Mouse (Mus musculus): Measurements from ENCODE around the gene Mdm4. TPM values are rescaled to one million over a fixed set of nuclear protein-coding genes. Genes with fewer than 3 reads are reported as not detected.
A peak's percentile ranks its signal among the peaks of the same experiment; 100 is the strongest.

The Mdm4 gene
- total RNA-seq, 1 experiment = 136 TPM

GRCm38 (mm10) chr1:133034091-133034460 is 3.7 kb upstream of the Mdm4 start:
- no peak for DNase-seq (ENCODE audit: low read depth, low spot score)
- no peaks in the 10 kb centered on the region for H3K36me3 ChIP-seq (ENCODE audit: control insufficient read depth, insufficient read depth, low read length, poor library complexity, severe bottlenecking)
- TF ChIP-seq ZNF384 (IDR thresholded peaks at IDR 0.05; ENCODE audit: low read depth, low read length) (no peak), MAFK (IDR thresholded peaks at IDR 0.05; ENCODE audit: insufficient read depth, low read depth, low read length) (peak; percentile 80; the same call in 1 of the 2 replicates), ZC3H11A (IDR thresholded peaks at IDR 0.05; ENCODE audit: borderline replicate concordance, low read depth, low read length) (no peak), HCFC1 (IDR thresholded peaks at IDR 0.05; ENCODE audit: borderline replicate concordance, insufficient read depth, low read length) (no peak), CHD2 (IDR thresholded peaks at IDR 0.05; ENCODE audit: low read depth, low read length) (0 out of 2 replicates have a peak, but pooled peaks have one; percentile 67)
- no peak overlapping the region for H3K27ac ChIP-seq (ENCODE audit: insufficient read depth, low read depth, low read length, poor library complexity, severe bottlenecking)
- no peaks in the 10 kb centered on the region for H3K9me3 ChIP-seq (ENCODE audit: control insufficient read depth, insufficient read depth, low read depth, low read length)
- peak overlapping the region; percentile 63 to 65 for H3K4me3 ChIP-seq (ENCODE audit: insufficient read depth in 1 of 2, low read depth in 1 of 2, low read length in 2 of 2, poor library complexity in 1 of 2, severe bottlenecking in 1 of 2)
- no peaks in the 10 kb centered on the region for H3K4me1 ChIP-seq (ENCODE audit: control insufficient read depth in 2 of 2, insufficient read depth in 2 of 2, low read length in 2 of 2, poor library complexity in 1 of 2)
- in situ Hi-C loops (cut with MboI; ENCODE audit: low sequenced_read_pairs in 2 of 2, unreplicated experiment in 2 of 2) = loop anchor here (25.0 kb wide), 1 partner anchor 103 kb away; the partner anchor contains the start of gene Ppp1r15b (in 2 of the 2)
- no peak overlapping the region for H3K9ac ChIP-seq (ENCODE audit: insufficient read depth, low read depth, low read length, poor library complexity, severe bottlenecking)

GRCm38 (mm10) chr1:133033316-133034090 is 3.1 kb upstream of the Mdm4 start:
- Histone ChIP-seq H3K9me3 (ENCODE audit: control insufficient read depth, insufficient read depth, low read depth, low read length) (no peaks in the 10 kb centered on the region), H3K36me3 (ENCODE audit: control insufficient read depth, insufficient read depth, low read length, poor library complexity, severe bottlenecking) (no peaks in the 10 kb centered on the region), H3K9ac (ENCODE audit: insufficient read depth, low read depth, low read length, poor library complexity, severe bottlenecking) (no peak overlapping the region), H3K27ac (ENCODE audit: insufficient read depth, low read depth, low read length, poor library complexity, severe bottlenecking) (no peak overlapping the region), H3K4me1 (ENCODE audit: control insufficient read depth in 2 of 2, insufficient read depth in 2 of 2, low read length in 2 of 2, poor library complexity in 1 of 2) (no peaks in the 10 kb centered on the region), H3K4me3 (ENCODE audit: insufficient read depth in 1 of 2, low read depth in 1 of 2, low read length in 2 of 2, poor library complexity in 1 of 2, severe bottlenecking in 1 of 2) (peak overlapping the region; percentile 63 to 65)
- in situ Hi-C loops (cut with MboI; ENCODE audit: low sequenced_read_pairs in 2 of 2, unreplicated experiment in 2 of 2) = loop anchor here (25.0 kb wide), 1 partner anchor 104 kb away; the partner anchor contains the start of gene Ppp1r15b (in 2 of the 2)
- DNase-seq (ENCODE audit: low read depth, low spot score) = no peak
- TF ChIP-seq ZNF384 (IDR thresholded peaks at IDR 0.05; ENCODE audit: low read depth, low read length) (no peak), HCFC1 (IDR thresholded peaks at IDR 0.05; ENCODE audit: borderline replicate concordance, insufficient read depth, low read length) (0 out of 2 replicates have a peak, but pooled peaks have one; percentile 30), ZC3H11A (IDR thresholded peaks at IDR 0.05; ENCODE audit: borderline replicate concordance, low read depth, low read length) (no peak), MAFK (IDR thresholded peaks at IDR 0.05; ENCODE audit: insufficient read depth, low read depth, low read length) (peak; percentile 73; the same call in 1 of the 2 replicates), CHD2 (IDR thresholded peaks at IDR 0.05; ENCODE audit: low read depth, low read length) (no peak)

GRCm38 (mm10) chr1:133032981-133033315 is 2.6 kb upstream of the Mdm4 start:
- Histone ChIP-seq H3K9ac (ENCODE audit: insufficient read depth, low read depth, low read length, poor library complexity, severe bottlenecking) (no peak overlapping the region), H3K4me3 (ENCODE audit: insufficient read depth in 1 of 2, low read depth in 1 of 2, low read length in 2 of 2, poor library complexity in 1 of 2, severe bottlenecking in 1 of 2) (peak overlapping the region; percentile 43 to 65; a peak in 3 of 4 replicates), H3K4me1 (ENCODE audit: control insufficient read depth in 2 of 2, insufficient read depth in 2 of 2, low read length in 2 of 2, poor library complexity in 1 of 2) (peaks cover 0 to under 1% of the 10 kb centered on the region in 2 experiments; a peak in 1 of 4 replicates), H3K36me3 (ENCODE audit: control insufficient read depth, insufficient read depth, low read length, poor library complexity, severe bottlenecking) (no peaks in the 10 kb centered on the region), H3K9me3 (ENCODE audit: control insufficient read depth, insufficient read depth, low read depth, low read length) (no peaks in the 10 kb centered on the region), H3K27ac (ENCODE audit: insufficient read depth, low read depth, low read length, poor library complexity, severe bottlenecking) (no peak overlapping the region)
- no peak for DNase-seq (ENCODE audit: low read depth, low spot score)
- TF ChIP-seq CHD2 (IDR thresholded peaks at IDR 0.05; ENCODE audit: low read depth, low read length) (no peak), MAFK (IDR thresholded peaks at IDR 0.05; ENCODE audit: insufficient read depth, low read depth, low read length) (no peak), ZC3H11A (IDR thresholded peaks at IDR 0.05; ENCODE audit: borderline replicate concordance, low read depth, low read length) (no peak), ZNF384 (IDR thresholded peaks at IDR 0.05; ENCODE audit: low read depth, low read length) (no peak), HCFC1 (IDR thresholded peaks at IDR 0.05; ENCODE audit: borderline replicate concordance, insufficient read depth, low read length) (no peak)
- in situ Hi-C loops (cut with MboI; ENCODE audit: low sequenced_read_pairs in 2 of 2, unreplicated experiment in 2 of 2) = loop anchor here (25.0 kb wide), 1 partner anchor 104 kb away; the partner anchor contains the start of gene Ppp1r15b (in 2 of the 2)

- Histone ChIP-seq H3K4me3 (ENCODE audit: insufficient read depth in 1 of 2, low read depth in 1 of 2, low read length in 2 of 2, poor library complexity in 1 of 2, severe bottlenecking in 1 of 2) (no peak overlapping the region), H3K9me3 (ENCODE audit: control insufficient read depth, insufficient read depth, low read depth, low read length) (no peaks in the 10 kb centered on the region), H3K27ac (ENCODE audit: insufficient read depth, low read depth, low read length, poor library complexity, severe bottlenecking) (no peak overlapping the region), H3K36me3 (ENCODE audit: control insufficient read depth, insufficient read depth, low read length, poor library complexity, severe bottlenecking) (no peaks in the 10 kb centered on the region), H3K4me1 (ENCODE audit: control insufficient read depth in 2 of 2, insufficient read depth in 2 of 2, low read length in 2 of 2, poor library complexity in 1 of 2) (peaks cover 0 to 2% of the 10 kb centered on the region in 2 experiments; a peak in 3 of 4 replicates), H3K9ac (ENCODE audit: insufficient read depth, low read depth, low read length, poor library complexity, severe bottlenecking) (no peak overlapping the region)
- in situ Hi-C loops (cut with MboI; ENCODE audit: low sequenced_read_pairs in 2 of 2, unreplicated experiment in 2 of 2) = loop anchor here (25.0 kb wide), 1 partner anchor 108 kb away; the partner anchor contains the start of gene Ppp1r15b (in 2 of the 2)
- TF ChIP-seq ZC3H11A (IDR thresholded peaks at IDR 0.05; ENCODE audit: borderline replicate concordance, low read depth, low read length) = no peak
- TF ChIP-seq HCFC1 (IDR thresholded peaks at IDR 0.05; ENCODE audit: borderline replicate concordance, insufficient read depth, low read length) = no peak
- TF ChIP-seq ZNF384 (IDR thresholded peaks at IDR 0.05; ENCODE audit: low read depth, low read length) = no peak
- no peak for TF ChIP-seq MAFK (IDR thresholded peaks at IDR 0.05; ENCODE audit: insufficient read depth, low read depth, low read length)
- no peak for TF ChIP-seq CHD2 (IDR thresholded peaks at IDR 0.05; ENCODE audit: low read depth, low read length)
- no peak for DNase-seq (ENCODE audit: low read depth, low spot score)
These were observed 617 bp downstream of the Mdm4 start for GRCm38 (mm10) chr1:133029744-133030143.

Measured in ES-E14 (cell line).